Mouse (Mus musculus) cerebellum, postnatal 14 days (tissue): ENCODE data around the gene Itga8.

Experiments
- DNase-seq, 2 experiments: peaks; one replicate each; pipeline ENCODE4 v3.0.0; 2021; ENCODE audit warnings: mixed read lengths in 2 of 2

Gene Itga8

GRCm38 (mm10) chr2:12293458-12293857 lies 8.3 kb downstream of the Itga8 start:
- DNase-seq = peak; percentile 52 to 61

- DNase-seq = peak; percentile 65 to 68
Observed at GRCm38 (mm10) chr2:12292023-12292820, 9.5 kb downstream of the Itga8 start.

GRCm38 (mm10) chr2:12290235-12290634 lies 11.5 kb downstream of the Itga8 start:
- DNase-seq = no peak

- no peak for DNase-seq
Observed at GRCm38 (mm10) chr2:12287831-12288230, 13.9 kb downstream of the Itga8 start.

- no peak for DNase-seq
Observed at GRCm38 (mm10) chr2:12280664-12281063, 21.1 kb downstream of the Itga8 start.

GRCm38 (mm10) chr2:12279070-12279612 lies 22.6 kb downstream of the Itga8 start:
- DNase-seq = no peak

- DNase-seq = no peak
Observed at GRCm38 (mm10) chr2:12256635-12257317, 44.9 kb downstream of the Itga8 start.

GRCm38 (mm10) chr2:12255901-12256300 lies 45.8 kb downstream of the Itga8 start:
- no peak for DNase-seq

- no peak for DNase-seq
Observed at GRCm38 (mm10) chr2:12235345-12235744, 66.4 kb downstream of the Itga8 start.

- DNase-seq = no peak
Observed at GRCm38 (mm10) chr2:12229721-12230120, 72.0 kb downstream of the Itga8 start.

- no peak for DNase-seq
Observed at GRCm38 (mm10) chr2:12228335-12228734, 73.4 kb downstream of the Itga8 start.

GRCm38 (mm10) chr2:12227243-12227642 lies 74.5 kb downstream of the Itga8 start:
- no peak for DNase-seq

GRCm38 (mm10) chr2:12226367-12226766 lies 75.4 kb downstream of the Itga8 start:
- DNase-seq = no peak

- no peak for DNase-seq
Observed at GRCm38 (mm10) chr2:12221671-12222070, 80.1 kb downstream of the Itga8 start.

- no peak for DNase-seq
Observed at GRCm38 (mm10) chr2:12213464-12213790, 88.3 kb downstream of the Itga8 start.

GRCm38 (mm10) chr2:12212662-12213463 lies 88.9 kb downstream of the Itga8 start:
- DNase-seq = no peak

GRCm38 (mm10) chr2:12208142-12208541 lies 93.6 kb downstream of the Itga8 start:
- DNase-seq = no peak

GRCm38 (mm10) chr2:12206353-12206752 lies 95.4 kb downstream of the Itga8 start:
- no peak for DNase-seq

GRCm38 (mm10) chr2:12205875-12206274 lies 95.8 kb downstream of the Itga8 start:
- peak; percentile 17 to 21 for DNase-seq

GRCm38 (mm10) chr2:12203231-12203630 lies 98.5 kb downstream of the Itga8 start:
- peak; percentile 48 for DNase-seq

GRCm38 (mm10) chr2:12198699-12199098 lies 103.0 kb downstream of the Itga8 start:
- no peak for DNase-seq

GRCm38 (mm10) chr2:12198214-12198613 lies 103.5 kb downstream of the Itga8 start:
- no peak for DNase-seq

GRCm38 (mm10) chr2:12197711-12198110 lies 104.0 kb downstream of the Itga8 start:
- no peak for DNase-seq
